Mouse (Mus musculus) forelimb bud, embryonic 11.5 days (tissue): Measurements from ENCODE around the gene Sdk1.
A peak's percentile ranks its signal among the peaks of the same experiment; 100 is the strongest.

Experiments
- DNase-seq: peaks from one replicate; pipeline ENCODE4 v3.0.0-alpha.2; 2012; ENCODE audit warnings: low read depth, low spot score

Gene Sdk1

DNA sequence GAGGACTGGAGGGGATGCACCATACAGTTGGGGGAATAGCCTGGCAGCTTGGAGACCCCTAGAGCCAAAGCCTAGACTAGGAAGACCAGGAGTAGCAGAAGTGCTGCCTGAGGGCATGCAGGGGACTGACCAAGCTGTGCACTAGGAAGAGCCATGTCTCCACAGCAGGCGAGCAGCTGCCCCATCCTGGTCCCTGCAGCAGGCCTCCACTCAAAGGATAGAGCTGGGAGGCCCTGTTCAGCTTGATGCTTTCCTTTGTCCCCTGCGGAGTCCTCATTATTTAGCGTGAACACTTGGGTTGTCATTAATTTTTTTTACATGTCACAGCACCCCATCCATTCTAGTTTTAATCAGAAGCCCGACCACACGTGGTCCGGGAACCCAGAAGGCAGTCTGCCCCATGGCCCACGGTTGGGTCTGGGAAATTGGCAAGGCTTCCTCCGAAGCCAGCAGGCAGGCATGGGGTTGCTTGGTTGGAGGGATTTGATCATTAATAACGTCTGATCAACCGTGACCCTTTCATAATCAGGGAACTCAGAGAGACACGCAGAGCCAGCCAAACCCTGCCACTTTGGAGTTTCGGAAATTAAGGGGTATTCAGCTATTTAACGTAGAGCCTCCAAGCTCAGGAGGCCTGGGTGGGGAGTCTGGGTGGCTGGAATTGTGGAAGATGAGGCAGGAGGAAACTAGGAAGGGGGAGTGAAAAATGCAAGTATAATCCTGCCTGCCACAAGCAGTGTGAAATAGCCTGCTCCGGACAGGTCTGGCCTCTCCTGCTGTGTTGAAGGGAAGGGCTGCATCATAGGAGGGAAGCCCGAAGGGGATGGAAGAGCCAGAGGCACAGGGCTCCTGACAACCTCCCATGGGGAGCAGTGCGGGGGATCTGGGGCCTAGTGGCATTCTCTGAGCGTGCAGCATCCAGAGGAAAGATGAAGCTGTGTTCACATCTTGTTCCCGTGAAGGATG lies 872.2 kb downstream of the Sdk1 start:
- DNase-seq, result no peak

DNA sequence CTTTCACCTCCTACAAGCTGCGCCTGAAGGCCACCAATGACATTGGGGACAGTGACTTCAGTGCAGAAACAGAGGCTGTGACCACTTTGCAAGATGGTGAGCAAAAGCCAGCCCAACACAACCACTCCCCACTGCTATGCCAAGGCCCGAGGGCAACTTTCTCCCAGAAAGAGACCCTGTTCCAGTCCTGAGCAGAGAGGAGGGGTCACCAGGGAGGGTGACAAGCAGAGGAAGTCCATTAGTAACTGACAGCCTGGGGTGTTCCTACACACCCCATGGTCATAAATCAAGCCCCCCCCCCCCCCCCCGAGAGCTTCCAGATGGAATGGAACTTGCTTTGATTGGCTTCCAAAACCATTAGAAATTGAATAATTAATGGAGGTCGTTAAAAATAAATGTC lies 886.5 kb downstream of the Sdk1 start:
- DNase-seq, result no peak

DNA sequence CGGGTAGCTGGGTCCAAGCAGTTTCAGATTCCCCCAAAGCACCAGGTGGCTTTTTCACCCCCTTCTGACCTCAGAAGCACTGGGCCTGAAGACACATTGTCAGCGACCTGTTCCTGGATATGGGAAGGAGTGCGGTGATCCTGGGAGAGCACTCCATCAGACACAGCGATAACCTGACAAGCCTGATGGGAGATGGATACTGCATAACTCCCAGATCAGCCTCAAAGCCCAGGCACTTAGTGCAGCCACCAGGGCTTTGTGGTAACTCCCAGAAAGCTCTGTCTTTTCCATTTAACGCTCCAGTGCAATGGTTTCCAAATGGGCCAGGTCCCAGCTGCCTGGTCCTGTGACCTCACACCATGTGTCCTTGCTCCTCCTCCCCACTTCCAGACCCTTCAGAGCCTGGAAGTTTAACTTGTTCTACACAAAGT lies 886.9 kb downstream of the Sdk1 start:
- DNase-seq, result peak; percentile 55

DNA sequence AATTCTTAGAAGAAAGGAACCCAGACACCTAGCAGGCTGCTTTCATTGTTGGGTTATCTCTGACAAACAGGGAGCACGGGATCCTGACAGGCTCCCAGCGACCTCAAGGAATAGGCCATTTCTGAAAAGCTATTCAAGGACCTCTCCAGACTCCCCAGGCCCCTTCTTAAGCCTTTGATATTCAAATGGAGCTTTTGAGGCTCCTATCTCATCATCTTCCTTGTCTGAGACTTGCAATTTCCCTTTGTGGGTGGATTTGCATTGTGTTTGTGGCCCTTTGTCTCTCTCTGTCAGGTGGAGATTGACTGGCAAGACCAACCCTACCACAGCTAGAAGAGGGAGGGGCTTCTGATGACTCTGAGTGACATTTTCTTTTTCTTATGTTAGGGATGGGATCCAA lies 888.7 kb downstream of the Sdk1 start:
- DNase-seq, result no peak

GRCm38 (mm10) chr5:142139978-142140377 lies 898.7 kb downstream of the Sdk1 start:
- no peak for DNase-seq

DNA sequence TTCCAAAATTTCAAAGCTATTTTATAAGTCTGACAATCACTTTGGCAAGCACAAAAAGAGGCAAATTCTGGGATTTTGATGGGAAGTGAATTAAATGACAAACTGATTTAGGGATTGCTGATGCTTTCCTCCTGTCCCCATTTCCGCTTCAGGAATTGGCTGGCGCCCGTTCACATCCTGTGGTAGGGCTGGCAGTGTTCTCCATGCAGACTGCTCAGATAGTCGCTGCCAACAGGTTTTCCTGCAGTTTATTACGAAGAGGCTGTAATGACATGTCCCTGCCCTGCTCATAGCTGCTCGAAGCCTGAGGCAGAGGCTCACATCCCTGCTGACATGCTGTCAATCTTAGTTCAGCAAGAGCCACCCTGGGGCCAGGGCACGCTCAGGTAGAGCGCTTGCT lies 908.3 kb downstream of the Sdk1 start:
- DNase-seq, result no peak

DNA sequence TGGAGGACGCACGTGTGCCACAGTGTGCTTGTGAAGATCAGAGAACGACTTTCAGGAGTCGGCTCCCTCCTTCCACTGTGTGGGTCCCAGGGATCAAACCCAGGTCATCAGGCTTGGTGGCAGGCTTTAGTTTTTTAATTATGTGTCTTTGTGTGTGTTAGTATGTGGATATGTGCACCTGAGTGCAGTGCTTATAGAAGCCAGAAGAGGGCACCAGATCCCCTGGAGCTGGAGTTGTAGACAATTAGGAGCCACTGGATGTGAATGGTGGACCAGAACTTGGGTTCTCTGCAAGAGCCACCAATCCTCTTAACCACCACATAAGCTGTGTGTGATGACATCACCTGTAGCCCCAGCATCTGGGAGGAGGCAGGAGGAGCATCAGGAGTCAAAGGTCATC lies 909.5 kb downstream of the Sdk1 start:
- DNase-seq, result no peak

DNA sequence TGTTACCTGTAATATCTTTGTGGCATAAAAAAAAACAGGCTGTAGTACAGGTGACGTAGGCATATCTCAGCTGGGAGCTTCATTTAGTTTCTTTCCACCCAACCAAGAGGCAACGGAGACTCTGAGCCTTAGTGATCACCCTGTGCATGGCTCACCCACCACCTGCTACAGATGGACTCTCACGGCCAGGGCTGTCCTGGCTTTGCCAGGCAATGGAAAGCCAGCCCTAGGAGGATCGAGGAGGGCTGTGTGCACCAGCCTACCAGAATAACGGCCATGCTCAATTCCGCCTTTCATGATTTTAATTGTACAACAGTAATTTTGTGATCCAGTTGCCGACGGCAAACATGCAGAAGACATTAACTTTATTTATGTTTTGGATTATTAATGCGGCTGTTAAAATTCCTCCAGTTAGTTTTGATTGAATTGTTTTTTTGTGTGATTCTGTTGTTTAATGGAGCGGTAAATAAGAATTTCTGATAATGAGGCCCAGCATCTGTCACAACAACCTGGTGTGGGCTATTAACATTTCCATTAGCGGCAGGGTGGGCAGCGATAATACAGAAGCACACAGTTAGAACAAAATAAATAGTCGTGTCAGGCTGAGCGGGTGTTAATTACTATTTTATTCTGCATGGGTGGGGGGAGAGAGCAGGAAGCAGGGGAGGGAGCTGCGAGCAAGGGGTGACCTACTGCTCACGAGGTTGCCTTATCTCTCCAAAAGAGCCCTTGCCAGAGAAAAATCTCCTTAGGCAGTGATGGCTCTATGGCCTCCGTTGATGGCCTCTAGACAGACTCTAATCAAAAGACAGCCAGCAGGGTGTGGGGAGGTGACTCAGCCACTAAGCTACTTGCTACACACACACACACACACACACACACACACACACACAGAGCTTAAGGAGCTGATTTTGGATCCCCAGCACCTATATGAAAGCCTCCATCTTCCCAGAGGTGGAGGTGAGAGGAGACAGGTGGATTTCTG lies 915.9 kb downstream of the Sdk1 start:
- DNase-seq, result no peak

GRCm38 (mm10) chr5:142163483-142163882 lies 922.2 kb downstream of the Sdk1 start:
- no peak for DNase-seq

- DNase-seq, result no peak
These were observed 932.3 kb downstream of the Sdk1 start for GRCm38 (mm10) chr5:142173636-142174035.

DNA sequence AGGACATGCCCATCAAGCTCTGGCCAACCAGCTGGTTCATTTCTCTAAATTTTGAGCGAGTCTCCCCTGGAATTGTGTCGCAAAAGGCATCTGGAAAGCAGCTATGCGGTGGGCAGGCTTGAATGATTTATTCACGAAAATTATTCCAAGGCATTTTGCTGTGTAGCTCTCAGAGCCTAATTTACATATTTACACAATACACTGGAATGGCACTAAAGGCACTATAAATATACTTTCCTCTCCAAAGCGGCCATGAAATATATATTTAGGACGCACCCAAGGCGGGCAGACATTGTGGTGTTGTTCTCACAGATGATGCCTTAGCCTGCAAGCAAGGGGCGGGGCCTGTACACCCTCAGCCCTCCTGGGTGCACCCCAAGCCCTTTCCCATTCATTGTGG lies 936.9 kb downstream of the Sdk1 start:
- no peak for DNase-seq

GRCm38 (mm10) chr5:142179304-142179703 lies 938.0 kb downstream of the Sdk1 start:
- DNase-seq, result no peak

DNA sequence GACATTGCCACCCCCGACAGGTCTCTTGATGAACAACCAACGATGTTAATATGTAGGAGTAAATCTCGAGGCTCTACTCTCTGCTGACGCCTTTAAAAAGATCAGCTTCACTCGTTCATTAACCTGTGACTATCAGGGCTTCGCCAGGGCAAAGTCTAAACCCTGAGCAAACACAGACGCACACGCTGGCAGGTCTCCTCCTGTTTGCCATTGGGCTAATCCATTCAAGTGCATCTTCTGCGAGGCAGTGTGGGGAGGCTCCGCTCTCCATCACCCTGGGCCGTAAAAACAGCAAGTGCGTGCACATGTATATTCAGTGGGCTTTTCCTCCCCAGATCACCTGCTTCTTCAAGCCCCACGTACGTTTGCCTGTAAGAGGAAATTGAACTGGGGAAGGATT lies 940.6 kb downstream of the Sdk1 start:
- DNase-seq, result no peak

DNA sequence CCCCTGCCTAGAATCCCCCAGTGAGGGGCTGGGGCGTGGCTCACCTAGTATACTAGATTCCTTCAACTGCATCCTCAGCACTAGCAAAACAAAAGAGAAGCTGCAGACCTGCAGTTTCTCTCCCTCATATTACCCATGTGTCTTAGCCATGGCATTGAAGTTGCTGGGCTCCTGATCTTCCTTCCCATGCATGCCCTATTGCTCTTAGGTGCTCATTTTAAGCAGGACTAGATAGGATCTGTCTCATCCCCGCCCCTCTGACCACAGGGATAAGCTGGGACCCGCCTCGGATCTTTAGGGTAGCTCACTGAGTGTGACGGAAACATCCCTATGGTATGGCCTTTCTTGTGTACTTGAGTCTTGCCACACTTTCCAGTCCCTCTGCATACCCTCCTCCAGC lies 947.5 kb downstream of the Sdk1 start:
- no peak for DNase-seq

DNA sequence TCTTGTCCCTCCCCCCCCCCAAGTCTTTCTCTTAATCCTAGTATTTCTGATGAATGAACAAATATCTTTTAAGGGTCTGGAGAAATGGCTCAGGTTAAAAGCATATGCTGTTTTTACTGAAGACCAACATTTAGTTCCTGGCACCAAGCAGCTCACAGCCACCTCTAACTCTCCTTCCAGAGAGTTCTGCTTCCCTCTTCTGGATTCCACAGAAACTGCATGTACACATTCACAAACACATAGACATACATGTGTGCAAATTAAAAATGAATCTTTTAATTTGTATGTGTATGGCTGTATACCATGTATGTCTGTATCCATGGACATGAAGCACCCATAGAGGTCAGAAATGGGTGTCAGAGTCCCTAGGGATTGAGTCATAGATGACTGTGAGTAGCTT lies 968.6 kb downstream of the Sdk1 start:
- no peak for DNase-seq

- no peak for DNase-seq
These were observed 971.0 kb downstream of the Sdk1 start for GRCm38 (mm10) chr5:142212252-142212651.

GRCm38 (mm10) chr5:142215981-142216380 lies 974.7 kb downstream of the Sdk1 start:
- no peak for DNase-seq

GRCm38 (mm10) chr5:142220851-142221503 lies 979.7 kb downstream of the Sdk1 start:
- DNase-seq, result peak; percentile 30

DNA sequence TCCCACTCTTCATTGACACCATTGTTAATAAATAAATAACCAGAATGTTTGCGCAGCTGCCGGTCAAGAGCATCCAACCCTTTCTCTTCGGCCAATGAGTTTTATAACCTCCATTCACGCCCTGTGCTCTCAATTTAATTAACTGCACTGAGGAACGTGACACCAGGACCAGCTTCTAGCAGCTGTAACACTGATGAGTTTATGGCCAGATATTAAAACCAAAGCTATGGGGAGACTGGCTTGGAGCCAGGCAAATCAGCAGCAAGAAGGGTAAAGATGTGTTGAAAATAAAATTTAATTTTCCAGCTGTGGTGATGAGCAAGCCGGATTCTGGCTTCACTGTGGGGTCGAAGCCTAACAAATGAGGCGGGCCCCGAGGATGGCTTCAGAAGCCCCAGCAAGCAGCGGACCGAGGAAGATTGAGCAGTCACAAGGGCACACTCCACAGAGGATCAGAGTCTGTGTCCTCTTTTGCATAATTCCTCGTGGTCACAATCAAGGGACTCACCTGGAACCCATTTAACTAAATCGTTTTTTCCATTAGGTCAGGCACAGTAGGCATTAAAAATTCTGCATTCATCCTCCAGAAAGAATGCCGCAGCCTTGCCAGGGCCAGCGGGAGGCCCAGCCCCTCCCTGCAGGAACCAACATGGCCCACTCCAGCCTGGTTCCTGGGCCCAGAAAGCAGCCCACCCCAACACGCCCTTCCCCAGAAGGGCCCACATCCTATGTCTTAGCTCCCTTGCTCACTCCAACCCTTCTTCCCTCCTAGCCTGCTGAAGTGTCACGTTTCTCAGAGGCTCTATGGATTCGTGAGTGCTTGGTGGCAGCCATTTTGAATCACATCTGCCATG lies 987.9 kb downstream of the Sdk1 start:
- no peak for DNase-seq

- no peak for DNase-seq
These were observed 988.5 kb downstream of the Sdk1 start for GRCm38 (mm10) chr5:142229811-142230205.

DNA sequence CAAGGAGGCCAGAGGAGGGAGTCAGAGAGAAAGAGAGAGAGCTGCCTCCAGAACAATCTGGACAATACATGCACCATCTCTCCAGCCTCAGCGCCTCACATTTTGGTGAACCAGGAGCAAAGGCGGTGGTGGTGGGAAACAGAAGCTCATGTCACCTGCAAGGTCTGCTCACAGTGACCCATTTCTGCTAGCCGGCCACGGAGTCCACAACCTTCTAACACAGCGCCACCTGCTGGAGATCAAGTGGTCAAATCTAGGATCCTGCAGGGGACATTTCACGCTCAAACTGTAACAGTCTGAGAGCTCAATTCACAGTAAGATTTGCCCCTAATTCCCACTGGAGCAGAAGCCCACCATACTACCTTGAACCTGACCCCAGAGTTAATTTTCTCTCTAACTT lies 999.0 kb downstream of the Sdk1 start:
- no peak for DNase-seq
